In the genomic region with DNA sequence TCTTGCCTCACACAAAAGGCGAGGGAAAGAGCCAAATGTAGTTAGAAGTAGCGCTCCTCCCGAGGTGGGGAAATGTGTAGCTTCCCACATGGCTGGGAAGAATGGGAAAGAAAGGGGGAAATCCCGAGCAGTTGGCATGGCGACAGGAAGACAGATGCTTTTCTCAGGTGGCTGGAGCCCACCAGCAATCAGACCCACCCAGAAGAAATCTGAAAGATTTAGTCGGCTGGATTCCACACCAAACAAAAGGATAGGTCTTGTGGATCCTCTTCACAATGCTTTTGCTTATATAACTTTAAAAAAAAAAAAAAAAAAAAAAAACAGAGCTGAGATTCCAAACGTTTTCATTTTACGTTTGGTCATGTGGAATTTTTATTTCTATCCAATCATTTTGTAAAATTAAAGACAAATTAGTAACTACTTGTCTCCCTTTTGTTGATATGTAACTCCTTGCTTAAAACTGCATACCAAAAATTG, we compare ENCODE assay signal across 8 mouse cellular contexts. TPM values are rescaled to one million over a fixed set of nuclear protein-coding genes. Genes with fewer than 3 reads are reported as not detected.
A peak's percentile ranks its signal among the peaks of the same experiment; 100 is the strongest.
DNase-seq lines count a peak whose midpoint lies in the region; ATAC-seq and TF ChIP-seq lines count a peak whose summit lies in the region.

No protein-coding gene starts in this region.

- no peaks in the 10 kb centered on the region for H3K9me3 ChIP-seq in limb, embryonic 13.5 days
- H3K9me3 ChIP-seq in stomach, postnatal 0 days (ENCODE audit: control insufficient read depth, low read length) = no peaks in the 10 kb centered on the region

- H3K27ac ChIP-seq in testis, adult 2 months (ENCODE audit: control insufficient read depth, insufficient read depth, low read depth, low read length) = no peak overlapping the region; the same call in 1 of the 2 replicates
- H3K27ac ChIP-seq in limb, embryonic 13.5 days = peak overlapping the region; percentile 95
- H3K27ac ChIP-seq in stomach, postnatal 0 days (replicated peaks) = 0 out of 2 replicates have a peak overlapping the region, but pooled peaks have one; percentile 63

- no peaks in the 10 kb centered on the region for H3K36me3 ChIP-seq in testis, adult 2 months (ENCODE audit: control insufficient read depth, insufficient read depth, low read length)
- H3K36me3 ChIP-seq in limb, embryonic 13.5 days = no peaks in the 10 kb centered on the region
- no peaks in the 10 kb centered on the region for H3K36me3 ChIP-seq in stomach, postnatal 0 days (ENCODE audit: control insufficient read depth, insufficient read depth, low read length)

- no peaks in the 10 kb centered on the region for H3K27me3 ChIP-seq in testis, adult 2 months (ENCODE audit: control insufficient read depth, insufficient read depth, low read length)
- no peaks in the 10 kb centered on the region for H3K27me3 ChIP-seq in limb, embryonic 13.5 days
- H3K27me3 ChIP-seq in stomach, postnatal 0 days (ENCODE audit: control insufficient read depth, insufficient read depth, low read length) = no peaks in the 10 kb centered on the region

- ATAC-seq in limb, embryonic 13.5 days (ENCODE audit: low FRiP score, low read depth) = peak; percentile 32; the same call in 1 of the 2 replicates
- ATAC-seq in stomach, postnatal 0 days (ENCODE audit: low FRiP score, low TSS enrichment) = no peak

- no peak for TF ChIP-seq POLR2A in testis, adult 2 months (IDR thresholded peaks at IDR 0.05; ENCODE audit: control insufficient read depth, low read depth, low read length)

- peak overlapping the region; percentile 64 for H3K4me2 ChIP-seq in limb, embryonic 13.5 days (replicated peaks)
- H3K4me2 ChIP-seq in stomach, postnatal 0 days (replicated peaks; ENCODE audit: low read depth) = peak overlapping the region; percentile 32; the same call in 1 of the 2 replicates

- peaks cover 14% of the 10 kb centered on the region for H3K4me1 ChIP-seq in testis, adult 2 months (ENCODE audit: control insufficient read depth, insufficient read depth, low read length)
- peaks cover 40% of the 10 kb centered on the region for H3K4me1 ChIP-seq in limb, embryonic 13.5 days
- H3K4me1 ChIP-seq in stomach, postnatal 0 days (replicated peaks; ENCODE audit: control insufficient read depth, insufficient read depth) = no peaks in the 10 kb centered on the region; the same call in 1 of the 2 replicates

- 7% methylated on average over 8 of the region's 8 CpGs for WGBS in limb, embryonic 13.5 days
- WGBS in stomach, postnatal 0 days = 11% methylated on average over 8 of the region's 8 CpGs

- peak; percentile 32 to 44 for DNase-seq in frontal cortex, postnatal 25 days (ENCODE audit: low spot score in 2 of 2)
- DNase-seq in frontal cortex, adult 2 months (ENCODE audit: extremely low spot score in 1 of 2, low spot score in 1 of 2) = no peak
- DNase-seq in testis, postnatal 10 days (ENCODE audit: low spot score) = no peak
- DNase-seq in stomach, postnatal 0 days (ENCODE audit: low spot score) = no peak
- no peak for DNase-seq in adrenal gland, adult 18-20 months (ENCODE audit: low spot score in 2 of 2)
- no peak for DNase-seq in kidney, adult 8-10 months

- TF ChIP-seq EP300 in stomach, postnatal 0 days (optimal IDR thresholded peaks at IDR 0.05) = no peak

- H3K9ac ChIP-seq in limb, embryonic 13.5 days = peak overlapping the region; percentile 66
- H3K9ac ChIP-seq in stomach, postnatal 0 days (ENCODE audit: low read length) = no peak overlapping the region

- no peak for TF ChIP-seq CTCF in testis, adult 2 months (IDR thresholded peaks at IDR 0.05; ENCODE audit: control insufficient read depth, insufficient read depth, insufficient replicate concordance, low read depth, low read length)
- no peak for TF ChIP-seq CTCF in stomach, postnatal 0 days (IDR thresholded peaks at IDR 0.05; ENCODE audit: low read depth)

- H3K4me3 ChIP-seq in testis, adult 2 months (ENCODE audit: control insufficient read depth, low read depth, low read length) = peak overlapping the region; percentile 83
- H3K4me3 ChIP-seq in limb, embryonic 13.5 days = peak overlapping the region; percentile 32
- H3K4me3 ChIP-seq in stomach, postnatal 0 days (ENCODE audit: low read depth, low read length) = no peak overlapping the region

RNA-seq across cellular contexts. Expression of a gene that starts 10.0 kb away (rescaled TPM):
- polyA plus RNA-seq in frontal cortex, adult 2 months (2012; rRNA removed) = 70.9 and 75.4 TPM in 2 replicates
- polyA plus RNA-seq in testis, adult 2 months (2012; rRNA removed) = 0.48 and 0.65 TPM in 2 replicates
- 62.1 and 71.6 TPM in 2 replicates for polyA plus RNA-seq in limb, embryonic 13.5 days (2015; fragmentation: Nextera tagmentation; extraction: Ambion mirVana)
- polyA plus RNA-seq in stomach, postnatal 0 days (2015; fragmentation: Nextera tagmentation; extraction: Ambion mirVana) = 17.1 and 17.7 TPM in 2 replicates
- total RNA-seq in adrenal gland, adult 18-20 months (2021) = 10 to 100 TPM; 17.5 to 30.5 TPM

Comparison
In these comparisons a context has a peak if more than half of its experiments do, and no peak if none do; other contexts are left out.
1. DNase-seq: peak in frontal cortex, postnatal 25 days (2 of 2); none in frontal cortex, adult 2 months (0 of 2), testis, postnatal 10 days (single experiment), stomach, postnatal 0 days (single experiment), adrenal gland, adult 18-20 months (0 of 2) and kidney, adult 8-10 months (0 of 2).
2. RNA of a gene that starts 10.0 kb away (polyA plus RNA-seq): 62.1 to 71.6 TPM in limb, embryonic 13.5 days, 70.9 to 75.4 TPM in frontal cortex, adult 2 months and 17.1 to 17.7 TPM in stomach, postnatal 0 days; 0.48 to 0.65 TPM in testis, adult 2 months; every median in the first group is over 10 times any median in the second.